Mouse (Mus musculus) E14TG2a.4 (cell line): Measurements from ENCODE around the gene Iqschfp.

Experiments
- H3K27me3 ChIP-seq: 2 replicates; pipeline ENCODE4 v1.6.1; 2014; ENCODE audit warnings: low read length, control low read depth; ENCODE audit not compliant: insufficient read depth
- H3K36me3 ChIP-seq: 2 replicates; pipeline ENCODE4 v1.6.1; 2014; ENCODE audit warnings: low read length, control low read depth; ENCODE audit not compliant: insufficient read depth
- H3K4me1 ChIP-seq: replicated peaks from 2 replicates; pipeline ENCODE4 v1.6.1; 2014; ENCODE audit warnings: low read depth, low read length, control low read depth
- H3K4me3 ChIP-seq: replicated peaks from 2 replicates; pipeline ENCODE4 v1.5.1; 2014; ENCODE audit warnings: mild to moderate bottlenecking, low read length
- H3K9me3 ChIP-seq: 2 replicates; pipeline ENCODE4 v1.6.1; 2014; ENCODE audit warnings: low read length, control low read depth
- CTCF ChIP-seq: conservative IDR thresholded peaks from 2 replicates; pipeline ENCODE4 v1.5.1; 2014; ENCODE audit warnings: low read length
- NANOG ChIP-seq: IDR thresholded peaks from 2 replicates; pipeline ENCODE4 v1.6.1; 2014; ENCODE audit warnings: borderline replicate concordance, low read length, mixed read lengths
- POU5F1 ChIP-seq: IDR thresholded peaks from 2 replicates; pipeline ENCODE4 v1.6.1; 2014; ENCODE audit warnings: low read length, borderline replicate concordance

The Iqschfp gene

DNA sequence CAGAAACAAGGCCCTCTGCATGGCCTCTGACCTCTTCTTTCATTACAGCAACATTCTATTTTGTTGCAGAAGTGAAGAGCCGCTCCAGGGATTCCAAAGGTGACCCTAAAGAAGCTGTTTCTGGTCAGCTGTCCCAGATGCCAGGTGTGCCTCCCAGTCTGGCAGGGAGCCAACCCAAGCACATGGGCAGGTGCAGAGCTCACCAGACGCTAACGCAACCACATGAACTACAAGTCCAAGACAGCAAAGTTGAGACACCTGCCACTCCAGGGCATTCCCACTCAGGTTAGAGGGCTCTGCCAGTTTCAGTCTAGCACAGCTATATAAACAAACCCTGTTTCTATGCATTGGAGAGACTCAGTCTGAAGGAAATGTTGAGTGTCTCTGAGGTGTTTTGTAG, 461.5 kb downstream of the Iqschfp start:
- no peaks in the 10 kb centered on the region for H3K36me3 ChIP-seq
- H3K4me1 ChIP-seq, result no peaks in the 10 kb centered on the region
- TF ChIP-seq CTCF (no peak), NANOG (no peak), POU5F1 (no peak)
- H3K9me3 ChIP-seq, result peaks cover 4% of the 10 kb centered on the region; the same call in 1 of the 2 replicates
- H3K4me3 ChIP-seq, result no peak overlapping the region
- no peaks in the 10 kb centered on the region for H3K27me3 ChIP-seq

DNA sequence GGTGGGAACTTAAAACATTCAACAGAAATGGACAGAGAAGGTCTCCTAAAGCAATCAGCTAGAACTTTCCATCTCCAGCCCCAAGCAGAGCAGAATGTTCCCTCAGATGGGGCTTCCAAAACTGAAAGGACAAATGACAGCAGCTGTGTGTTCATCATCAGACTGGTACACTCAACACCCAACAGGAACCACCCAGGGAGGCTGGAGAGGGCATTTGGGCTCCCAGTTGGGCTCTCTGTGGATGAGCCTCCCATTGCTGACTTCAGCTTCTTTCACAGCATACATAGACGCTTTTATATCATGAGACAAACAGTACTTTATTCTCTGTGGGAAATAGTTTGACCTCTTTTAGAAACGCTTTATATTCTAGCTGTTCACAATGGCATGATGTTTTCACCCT, 464.5 kb downstream of the Iqschfp start:
- H3K4me1 ChIP-seq, result no peaks in the 10 kb centered on the region
- H3K4me3 ChIP-seq, result no peak overlapping the region
- H3K9me3 ChIP-seq, result peaks cover 4% of the 10 kb centered on the region; the same call in 1 of the 2 replicates
- no peaks in the 10 kb centered on the region for H3K27me3 ChIP-seq
- TF ChIP-seq CTCF (no peak), NANOG (no peak), POU5F1 (no peak)
- no peaks in the 10 kb centered on the region for H3K36me3 ChIP-seq

- Histone ChIP-seq H3K4me1 (peaks cover 8% of the 10 kb centered on the region), H3K9me3 (no peaks in the 10 kb centered on the region), H3K36me3 (no peaks in the 10 kb centered on the region), H3K4me3 (no peak overlapping the region), H3K27me3 (no peaks in the 10 kb centered on the region)
- TF ChIP-seq NANOG (no peak), CTCF (no peak), POU5F1 (no peak)
Measured at GRCm38 (mm10) chr3:68368029-68368428, 476.0 kb downstream of the Iqschfp start.

GRCm38 (mm10) chr3:68372925-68373324, 480.9 kb downstream of the Iqschfp start:
- Histone ChIP-seq H3K4me3 (no peak overlapping the region), H3K4me1 (no peaks in the 10 kb centered on the region), H3K9me3 (no peaks in the 10 kb centered on the region), H3K36me3 (no peaks in the 10 kb centered on the region), H3K27me3 (no peaks in the 10 kb centered on the region)
- TF ChIP-seq CTCF, result no peak
- TF ChIP-seq POU5F1, result no peak
- TF ChIP-seq NANOG, result no peak

DNA sequence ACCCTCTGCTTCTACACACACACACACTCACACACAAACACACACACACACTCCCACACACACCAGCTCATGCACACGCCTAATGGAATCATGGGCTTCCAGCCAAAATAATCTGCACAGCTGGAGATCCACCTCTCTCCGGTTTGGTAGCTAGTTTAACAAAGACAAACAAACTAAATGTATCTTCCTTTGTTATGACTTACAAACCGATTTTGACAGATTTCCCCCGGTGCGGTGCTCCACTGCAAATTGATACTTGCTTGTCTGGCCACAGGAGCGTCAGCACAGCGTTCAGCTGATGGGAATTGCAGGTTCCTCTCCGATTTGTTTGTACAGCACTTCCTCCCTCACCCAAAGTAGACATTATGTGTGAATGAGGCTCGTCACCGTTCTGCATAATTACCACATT, 483.1 kb downstream of the Iqschfp start:
- Histone ChIP-seq H3K4me1 (no peaks in the 10 kb centered on the region), H3K27me3 (0 out of 2 replicates have a peak, but pooled peaks cover 2% of the 10 kb centered on the region), H3K4me3 (no peak overlapping the region), H3K36me3 (no peaks in the 10 kb centered on the region), H3K9me3 (no peaks in the 10 kb centered on the region)
- no peak for TF ChIP-seq CTCF
- TF ChIP-seq NANOG, result no peak
- TF ChIP-seq POU5F1, result no peak

- no peak for TF ChIP-seq CTCF
- TF ChIP-seq POU5F1, result no peak
- no peak for TF ChIP-seq NANOG
- Histone ChIP-seq H3K9me3 (no peaks in the 10 kb centered on the region), H3K36me3 (no peaks in the 10 kb centered on the region), H3K4me1 (no peaks in the 10 kb centered on the region), H3K27me3 (0 out of 2 replicates have a peak, but pooled peaks cover 2% of the 10 kb centered on the region), H3K4me3 (no peak overlapping the region)
Measured at GRCm38 (mm10) chr3:68377452-68378198, 485.6 kb downstream of the Iqschfp start.

DNA sequence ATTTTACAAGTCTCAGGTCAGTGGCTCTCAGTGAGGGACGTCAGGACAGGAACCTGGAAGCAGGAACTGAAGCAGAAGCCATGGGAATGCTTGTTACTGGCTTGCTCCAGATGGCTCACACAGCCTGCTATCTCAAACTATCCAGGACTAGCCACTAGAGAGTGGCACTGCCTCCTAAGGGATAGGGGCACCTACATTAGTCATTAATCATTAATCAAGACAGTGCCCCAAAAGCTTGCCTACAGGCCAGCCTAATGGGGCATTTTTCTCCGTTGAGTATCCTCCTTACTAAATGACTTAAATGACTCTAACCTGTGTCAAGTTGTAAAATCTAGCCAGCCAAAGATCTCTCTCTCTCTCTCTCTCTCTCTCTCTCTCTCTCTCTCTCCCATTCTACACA, 486.8 kb downstream of the Iqschfp start:
- H3K4me1 ChIP-seq, result no peaks in the 10 kb centered on the region
- 0 out of 2 replicates have a peak, but pooled peaks cover 2% of the 10 kb centered on the region for H3K27me3 ChIP-seq
- H3K36me3 ChIP-seq, result no peaks in the 10 kb centered on the region
- H3K4me3 ChIP-seq, result no peak overlapping the region
- H3K9me3 ChIP-seq, result no peaks in the 10 kb centered on the region
- TF ChIP-seq POU5F1 (no peak), NANOG (no peak), CTCF (no peak)

- Histone ChIP-seq H3K9me3 (no peaks in the 10 kb centered on the region), H3K36me3 (no peaks in the 10 kb centered on the region), H3K4me1 (no peaks in the 10 kb centered on the region), H3K27me3 (0 out of 2 replicates have a peak, but pooled peaks cover 2% of the 10 kb centered on the region), H3K4me3 (no peak overlapping the region)
- TF ChIP-seq CTCF, result no peak
- TF ChIP-seq NANOG, result no peak
Measured at GRCm38 (mm10) chr3:68379242-68379641, 487.2 kb downstream of the Iqschfp start.

DNA sequence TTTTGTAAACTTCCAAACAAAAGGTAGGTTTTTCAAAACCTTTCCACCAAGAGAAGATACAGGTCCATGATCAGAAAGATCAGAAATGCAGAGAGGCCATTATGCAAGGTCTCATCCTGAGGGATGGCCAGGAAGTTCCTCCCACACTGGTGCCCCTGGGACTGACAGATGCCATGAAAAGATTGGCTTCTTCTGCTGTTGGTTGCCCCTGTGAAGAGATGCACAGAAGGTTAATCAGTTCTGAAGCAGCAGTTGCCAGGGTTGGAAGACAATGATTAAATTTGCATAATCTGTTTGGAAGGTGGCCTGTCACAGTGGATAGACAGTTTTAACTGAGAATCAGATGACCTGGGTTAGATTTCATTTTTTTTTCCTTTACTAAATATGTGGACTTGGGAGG, 491.6 kb downstream of the Iqschfp start:
- Histone ChIP-seq H3K4me3 (no peak overlapping the region), H3K4me1 (no peaks in the 10 kb centered on the region), H3K27me3 (0 out of 2 replicates have a peak, but pooled peaks cover 4% of the 10 kb centered on the region), H3K36me3 (no peaks in the 10 kb centered on the region), H3K9me3 (no peaks in the 10 kb centered on the region)
- TF ChIP-seq NANOG (no peak), CTCF (no peak), POU5F1 (no peak)
